Mouse (Mus musculus) right cerebral cortex, postnatal 14 days (tissue): ENCODE measurements at regions not wholly inside any gene's neighbourhood (a gene's known extent, or its start where the extent isn't known, plus 50 kb on each side); places are given as distances from the start of the nearest gene placed in this dataset.

Experiments
- DNase-seq: peaks from one replicate; pipeline ENCODE4 v3.0.0; 2022

DNA sequence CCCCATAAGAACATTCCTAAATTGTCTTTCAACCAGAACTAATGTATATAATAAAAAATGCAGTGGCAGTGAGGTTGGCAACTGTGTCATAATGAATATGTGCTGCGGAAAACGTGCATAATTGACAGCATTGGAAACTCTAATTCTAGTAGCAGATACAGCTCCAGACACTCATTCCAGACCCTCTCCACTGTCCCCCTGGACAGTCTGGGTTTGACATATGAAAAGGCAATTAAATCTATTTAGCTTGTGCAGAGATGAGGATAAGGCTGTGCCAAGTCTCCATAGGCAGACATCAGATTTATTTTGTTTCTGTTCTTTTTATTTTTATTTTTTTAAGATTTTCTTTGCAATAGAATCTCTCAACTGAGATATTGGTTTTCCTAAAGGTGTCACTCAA, 392.3 kb downstream of the Lrriq3 start:
- DNase-seq: no peak

DNA sequence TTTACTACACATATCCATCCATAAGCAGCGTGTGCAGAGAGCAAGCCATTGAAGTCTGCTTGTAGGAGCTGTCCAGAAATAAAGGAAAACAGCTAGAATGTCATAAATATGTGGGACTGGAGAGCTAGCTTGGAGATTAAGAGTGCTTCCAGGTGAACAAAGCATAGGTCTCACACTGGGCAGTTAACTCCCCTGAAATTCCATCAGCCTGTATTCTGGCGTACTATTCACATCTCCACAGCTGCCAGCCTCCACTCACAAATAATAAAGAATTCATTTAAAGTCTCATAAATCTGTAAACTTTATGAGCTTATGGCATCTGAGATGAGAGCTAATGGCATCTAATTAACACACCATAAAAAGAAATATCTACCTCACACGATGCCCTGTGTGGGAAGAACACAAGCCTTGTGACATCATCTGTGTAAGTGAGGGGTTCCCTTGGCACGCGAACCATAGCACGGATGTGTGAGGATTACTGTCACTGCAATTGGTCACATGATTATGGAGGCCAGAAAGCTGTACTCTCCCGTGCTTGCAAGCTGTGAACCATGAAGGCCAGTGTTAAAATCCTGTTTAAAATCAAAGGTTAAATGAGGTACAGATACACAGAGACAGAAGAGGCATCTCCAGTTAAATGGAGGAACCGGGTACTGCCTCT, 394.8 kb downstream of the Lrriq3 start:
- no peak for DNase-seq

DNA sequence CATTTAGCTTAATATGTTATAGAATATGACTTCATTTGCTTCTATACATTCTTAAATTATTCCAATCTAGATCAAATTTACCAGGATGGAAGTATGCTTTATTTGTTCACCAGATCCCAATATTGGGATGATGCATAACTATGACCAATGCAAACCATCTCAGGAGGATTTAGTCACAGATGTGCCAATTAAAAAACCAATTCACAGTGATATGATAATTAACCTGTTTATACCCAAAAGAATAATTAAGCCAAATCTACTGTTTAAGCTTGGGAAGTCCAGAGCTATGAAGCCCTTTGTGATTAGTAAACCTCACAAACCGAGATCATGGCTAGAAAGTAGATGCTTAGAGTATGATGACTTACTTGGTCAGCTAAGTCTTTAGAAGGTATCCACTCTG, 397.4 kb downstream of the Lrriq3 start:
- no peak for DNase-seq

DNA sequence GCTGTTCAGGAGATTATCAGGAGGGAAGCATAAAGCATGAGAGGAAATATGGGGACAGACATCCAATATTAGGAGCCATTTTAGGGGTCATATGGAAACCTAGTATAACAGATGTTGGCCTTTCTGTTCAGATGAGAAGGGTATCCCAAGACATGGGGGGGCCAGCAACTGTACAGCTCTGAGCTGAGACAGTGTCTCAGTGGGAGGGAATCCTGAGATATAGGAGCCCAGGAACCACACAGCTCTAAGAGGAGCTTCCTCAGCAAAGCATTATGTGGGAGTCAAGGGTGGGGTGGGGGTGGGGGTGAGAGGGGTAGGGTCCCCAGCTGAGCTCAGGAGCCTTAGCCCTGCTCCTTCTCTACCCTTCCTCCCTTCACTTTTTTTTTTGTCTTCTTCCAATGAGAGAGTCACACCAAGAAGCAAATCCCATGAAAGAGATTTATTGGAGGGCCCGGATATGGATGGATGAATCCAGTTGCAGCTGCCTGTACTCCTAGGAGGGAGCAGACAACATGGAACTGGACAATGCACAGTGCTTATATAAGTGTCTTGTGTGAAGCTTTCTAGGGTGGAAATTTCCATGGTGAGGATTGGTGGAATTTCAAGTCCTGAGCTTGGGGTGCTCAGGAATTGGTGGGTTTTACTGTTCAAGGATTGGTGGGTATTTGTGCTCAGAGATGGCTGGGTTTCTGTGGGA, 417.1 kb downstream of the Lrriq3 start:
- DNase-seq: no peak

DNA sequence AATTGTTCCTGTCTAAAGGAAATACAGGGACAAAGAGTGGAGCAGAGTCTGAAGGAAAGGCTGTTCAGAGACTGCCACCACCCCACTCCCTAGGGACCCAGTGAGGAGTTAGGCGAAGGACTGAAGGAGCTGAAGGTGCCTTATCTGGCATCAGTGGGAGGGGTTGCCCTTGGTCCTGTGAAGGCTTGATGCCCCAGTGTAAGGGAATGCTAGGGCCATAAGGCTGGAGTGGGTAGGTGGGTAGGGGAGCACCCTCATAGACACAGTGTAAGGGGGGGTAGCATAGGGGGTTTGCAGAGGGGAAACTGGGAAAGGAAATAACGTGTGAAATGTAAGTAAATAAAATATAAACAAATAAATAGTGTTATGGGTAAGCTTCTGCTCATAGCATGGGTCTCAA, 420.7 kb downstream of the Lrriq3 start:
- DNase-seq: no peak

DNA sequence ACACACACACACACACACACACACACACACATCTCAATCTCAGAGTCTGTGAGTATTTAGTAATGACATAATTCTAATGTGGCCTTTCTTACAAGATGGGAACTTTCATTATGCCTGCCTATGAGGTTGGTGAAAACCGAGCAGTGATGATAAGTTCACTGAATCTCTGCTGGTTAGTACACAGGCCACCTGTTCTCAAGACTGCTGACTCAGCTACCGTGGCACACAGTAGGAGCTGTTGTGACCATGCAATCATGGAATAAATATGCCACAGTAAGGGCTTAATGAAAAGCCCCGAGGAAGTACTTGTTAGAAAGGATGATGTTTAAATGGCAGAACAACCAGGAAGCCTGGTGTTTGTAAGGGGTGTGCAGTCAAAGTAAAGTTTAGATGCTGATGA, 436.1 kb downstream of the Lrriq3 start:
- no peak for DNase-seq

DNA sequence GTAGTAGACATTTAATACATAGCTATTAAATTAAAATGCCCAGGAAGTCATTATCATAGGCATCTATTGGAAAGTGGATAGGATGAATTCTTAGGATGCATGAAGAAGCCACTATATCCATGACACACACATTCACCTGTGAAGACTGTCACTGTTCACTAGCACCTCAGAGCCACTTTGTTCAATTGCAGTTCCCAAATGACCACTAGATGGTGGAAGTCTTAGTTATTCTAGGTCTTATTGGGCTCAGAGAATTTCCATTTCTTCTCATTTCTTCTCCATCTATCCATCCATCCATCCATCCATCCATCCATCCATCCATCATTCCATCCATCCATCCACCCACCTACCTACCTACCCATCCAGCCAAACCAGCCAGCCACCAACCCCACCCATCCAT, 437.6 kb downstream of the Lrriq3 start:
- DNase-seq: no peak

DNA sequence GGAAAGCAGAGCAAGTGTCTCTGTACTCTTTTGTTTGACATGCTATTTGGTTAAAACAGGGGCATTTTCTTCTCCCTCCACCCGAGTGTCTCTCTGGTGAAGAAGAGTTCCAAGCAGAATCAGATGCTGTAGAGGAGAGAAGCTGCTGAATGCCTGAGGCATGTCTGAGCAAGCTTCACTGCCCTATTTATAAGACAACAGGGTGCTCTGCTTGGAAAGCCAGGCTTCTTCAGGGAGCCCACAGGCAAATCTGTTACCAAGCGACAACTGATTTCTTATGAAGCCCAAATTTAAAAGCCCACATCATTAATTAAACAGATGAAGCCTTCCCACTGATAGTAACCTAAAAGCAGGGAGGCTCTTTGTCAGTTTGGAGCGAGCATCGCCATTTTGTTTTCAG, 438.8 kb downstream of the Lrriq3 start:
- no peak for DNase-seq

DNA sequence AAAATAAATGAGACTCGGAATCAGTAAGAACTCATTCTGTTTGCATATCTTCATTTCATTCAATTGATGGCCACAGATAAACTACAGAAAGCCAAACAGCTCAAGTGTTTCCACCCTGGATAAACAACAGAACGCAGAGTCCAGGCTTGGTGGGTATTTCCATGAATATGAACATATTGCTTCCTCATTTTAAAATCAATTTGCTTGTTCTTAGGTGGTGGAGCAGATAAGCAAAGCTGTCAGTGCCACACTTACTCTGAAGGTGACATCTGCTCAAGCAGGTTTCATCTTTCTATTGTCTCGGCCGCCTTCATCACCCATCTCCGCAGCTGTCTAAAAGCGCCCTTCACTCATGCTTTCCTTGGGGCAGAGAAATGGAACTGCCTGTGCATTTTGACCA, 455.0 kb downstream of the Lrriq3 start:
- DNase-seq: no peak

DNA sequence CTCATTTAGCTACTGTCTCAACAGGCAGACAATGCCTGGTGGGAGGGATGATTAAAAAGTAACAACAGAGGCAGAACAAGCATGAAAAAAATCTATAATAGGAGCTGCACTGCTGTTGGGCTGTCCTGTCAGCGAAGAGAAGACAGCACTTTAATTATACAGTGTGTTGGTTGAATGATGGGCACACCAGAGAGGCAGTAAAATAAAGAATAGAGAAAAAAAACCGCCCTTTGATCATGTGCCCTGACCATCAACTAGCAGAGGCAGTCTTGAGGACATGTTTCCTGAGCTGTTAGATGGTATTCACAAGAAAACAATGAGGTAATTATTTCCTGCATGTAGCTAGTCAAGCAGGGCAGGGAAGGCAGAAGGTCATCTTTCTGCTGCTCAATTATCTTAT, 483.9 kb downstream of the Lrriq3 start:
- no peak for DNase-seq

DNA sequence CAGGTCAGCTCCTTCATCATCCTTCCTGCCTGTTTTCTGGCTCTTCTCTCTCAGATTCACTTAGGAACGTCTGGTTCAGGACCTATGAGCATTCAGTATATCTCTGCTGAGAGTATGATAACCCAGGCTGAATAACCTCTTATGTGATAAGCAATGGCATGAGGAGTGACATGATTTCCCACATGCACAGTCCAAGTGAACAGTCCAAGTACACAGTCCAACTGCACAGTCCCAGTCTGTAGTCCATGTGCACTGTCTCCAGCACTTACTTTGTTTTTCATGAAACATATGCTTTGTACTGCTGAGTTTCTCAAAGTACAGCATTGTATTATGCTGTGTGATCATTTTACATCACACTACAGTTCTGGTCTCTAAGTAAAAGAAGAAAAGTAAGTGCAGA, 510.8 kb downstream of the Lrriq3 start:
- DNase-seq: no peak
